Mouse (Mus musculus): ENCODE data around the gene Gtf2f1. TPM values are rescaled to one million over a fixed set of nuclear protein-coding genes. Genes with fewer than 3 reads are reported as not detected.

Gene Gtf2f1
- polyA plus RNA-seq, 1 experiment from 2014 or later, result 65.6 TPM

- Histone ChIP-seq H3K4me2 (replicated peaks; ENCODE audit: low read depth, low read length) (no peak overlapping the region), H3K36me3 (ENCODE audit: control insufficient read depth, insufficient read depth, low read length) (no peaks in the 10 kb centered on the region), H3K9me3 (ENCODE audit: control insufficient read depth, low read length) (no peaks in the 10 kb centered on the region), H3K9ac (ENCODE audit: low read depth, low read length) (no peak overlapping the region), H3K27me3 (ENCODE audit: control insufficient read depth, insufficient read depth, low read length) (peaks cover 2% of the 10 kb centered on the region; the same call in 1 of the 2 replicates), H3K27ac (ENCODE audit: low read depth, low read length) (no peak overlapping the region), H3K4me1 (replicated peaks; ENCODE audit: control insufficient read depth, insufficient read depth, low read length) (no peaks in the 10 kb centered on the region), H3K4me3 (ENCODE audit: low read depth, low read length) (no peak overlapping the region)
- WGBS, result 68% methylated on average over 5 of the region's 5 CpGs
- ATAC-seq (ENCODE audit: low FRiP score) (no peak), DNase-seq (ENCODE audit: low spot score) (no peak)
Observed at GRCm38 (mm10) chr17:56974708-56975240, 36.3 kb downstream of the Gtf2f1 start.

- H3K9me3 ChIP-seq (ENCODE audit: control insufficient read depth, low read length), result no peaks in the 10 kb centered on the region
- H3K27me3 ChIP-seq (ENCODE audit: control insufficient read depth, insufficient read depth, low read length), result peaks cover 2% of the 10 kb centered on the region; the same call in 1 of the 2 replicates
- no peak overlapping the region for H3K4me3 ChIP-seq (ENCODE audit: low read depth, low read length)
- no peaks in the 10 kb centered on the region for H3K36me3 ChIP-seq (ENCODE audit: control insufficient read depth, insufficient read depth, low read length)
- 63% methylated on average over 11 of the region's 14 CpGs for WGBS
- no peak overlapping the region for H3K27ac ChIP-seq (ENCODE audit: low read depth, low read length)
- no peak overlapping the region for H3K9ac ChIP-seq (ENCODE audit: low read depth, low read length)
- DNase-seq (ENCODE audit: low spot score) (no peak), ATAC-seq (ENCODE audit: low FRiP score) (no peak)
- H3K4me1 ChIP-seq (replicated peaks; ENCODE audit: control insufficient read depth, insufficient read depth, low read length), result no peaks in the 10 kb centered on the region
- H3K4me2 ChIP-seq (replicated peaks; ENCODE audit: low read depth, low read length), result no peak overlapping the region
Observed at GRCm38 (mm10) chr17:56973956-56974707, 37.0 kb downstream of the Gtf2f1 start.

- no peak overlapping the region for H3K4me2 ChIP-seq (replicated peaks; ENCODE audit: low read depth, low read length)
- no peak for DNase-seq (ENCODE audit: low spot score)
- 68% methylated on average over 5 of the region's 5 CpGs for WGBS
- no peaks in the 10 kb centered on the region for H3K4me1 ChIP-seq (replicated peaks; ENCODE audit: control insufficient read depth, insufficient read depth, low read length)
- H3K9ac ChIP-seq (ENCODE audit: low read depth, low read length), result no peak overlapping the region
- H3K36me3 ChIP-seq (ENCODE audit: control insufficient read depth, insufficient read depth, low read length), result no peaks in the 10 kb centered on the region
- no peak overlapping the region for H3K27ac ChIP-seq (ENCODE audit: low read depth, low read length)
- no peaks in the 10 kb centered on the region for H3K9me3 ChIP-seq (ENCODE audit: control insufficient read depth, low read length)
- H3K27me3 ChIP-seq (ENCODE audit: control insufficient read depth, insufficient read depth, low read length), result peaks cover 2% of the 10 kb centered on the region; the same call in 1 of the 2 replicates
- ATAC-seq (ENCODE audit: low FRiP score), result no peak
- H3K4me3 ChIP-seq (ENCODE audit: low read depth, low read length), result no peak overlapping the region
Observed at GRCm38 (mm10) chr17:56970081-56970480, 41.0 kb downstream of the Gtf2f1 start.

GRCm38 (mm10) chr17:56969321-56969720 is 41.8 kb downstream of the Gtf2f1 start:
- WGBS, result 74% methylated on average over 3 of the region's 3 CpGs
- Histone ChIP-seq H3K4me3 (ENCODE audit: low read depth, low read length) (no peak overlapping the region), H3K9ac (ENCODE audit: low read depth, low read length) (no peak overlapping the region), H3K9me3 (ENCODE audit: control insufficient read depth, low read length) (no peaks in the 10 kb centered on the region), H3K36me3 (ENCODE audit: control insufficient read depth, insufficient read depth, low read length) (no peaks in the 10 kb centered on the region), H3K4me1 (replicated peaks; ENCODE audit: control insufficient read depth, insufficient read depth, low read length) (no peaks in the 10 kb centered on the region), H3K4me2 (replicated peaks; ENCODE audit: low read depth, low read length) (no peak overlapping the region), H3K27me3 (ENCODE audit: control insufficient read depth, insufficient read depth, low read length) (peaks cover 2% of the 10 kb centered on the region; the same call in 1 of the 2 replicates), H3K27ac (ENCODE audit: low read depth, low read length) (no peak overlapping the region)
- ATAC-seq (ENCODE audit: low FRiP score), result no peak
- DNase-seq (ENCODE audit: low spot score), result no peak

GRCm38 (mm10) chr17:56963646-56964045 is 47.4 kb downstream of the Gtf2f1 start:
- no peaks in the 10 kb centered on the region for H3K36me3 ChIP-seq (ENCODE audit: control insufficient read depth, insufficient read depth, low read length)
- H3K4me1 ChIP-seq (replicated peaks; ENCODE audit: control insufficient read depth, insufficient read depth, low read length), result no peaks in the 10 kb centered on the region
- ATAC-seq (ENCODE audit: low FRiP score), result no peak
- H3K9me3 ChIP-seq (ENCODE audit: control insufficient read depth, low read length), result no peaks in the 10 kb centered on the region
- 79% methylated on average over 6 of the region's 6 CpGs for WGBS
- H3K9ac ChIP-seq (ENCODE audit: low read depth, low read length), result no peak overlapping the region
- H3K27ac ChIP-seq (ENCODE audit: low read depth, low read length), result no peak overlapping the region
- H3K4me2 ChIP-seq (replicated peaks; ENCODE audit: low read depth, low read length), result no peak overlapping the region
- no peak overlapping the region for H3K4me3 ChIP-seq (ENCODE audit: low read depth, low read length)
- no peak for DNase-seq (ENCODE audit: low spot score)
- H3K27me3 ChIP-seq (ENCODE audit: control insufficient read depth, insufficient read depth, low read length), result no peaks in the 10 kb centered on the region

GRCm38 (mm10) chr17:56962642-56963405 is 48.3 kb downstream of the Gtf2f1 start:
- Histone ChIP-seq H3K27me3 (ENCODE audit: control insufficient read depth, insufficient read depth, low read length) (no peaks in the 10 kb centered on the region), H3K4me2 (replicated peaks; ENCODE audit: low read depth, low read length) (no peak overlapping the region), H3K9me3 (ENCODE audit: control insufficient read depth, low read length) (no peaks in the 10 kb centered on the region), H3K4me3 (ENCODE audit: low read depth, low read length) (no peak overlapping the region), H3K9ac (ENCODE audit: low read depth, low read length) (no peak overlapping the region), H3K27ac (ENCODE audit: low read depth, low read length) (no peak overlapping the region), H3K4me1 (replicated peaks; ENCODE audit: control insufficient read depth, insufficient read depth, low read length) (no peaks in the 10 kb centered on the region), H3K36me3 (ENCODE audit: control insufficient read depth, insufficient read depth, low read length) (no peaks in the 10 kb centered on the region)
- DNase-seq (ENCODE audit: low spot score) (no peak), ATAC-seq (ENCODE audit: low FRiP score) (no peak)
- 78% methylated on average over 5 of the region's 5 CpGs for WGBS

GRCm38 (mm10) chr17:56961880-56962279 is 49.2 kb downstream of the Gtf2f1 start:
- no peak for ATAC-seq (ENCODE audit: low FRiP score)
- H3K4me1 ChIP-seq (replicated peaks; ENCODE audit: control insufficient read depth, insufficient read depth, low read length), result no peaks in the 10 kb centered on the region

GRCm38 (mm10) chr17:56958667-56959066 is 52.4 kb downstream of the Gtf2f1 start:
- 75% methylated on average over 4 of the region's 4 CpGs for WGBS
- no peak for DNase-seq (ENCODE audit: low spot score)
- Histone ChIP-seq H3K36me3 (ENCODE audit: control insufficient read depth, insufficient read depth, low read length) (no peaks in the 10 kb centered on the region), H3K9me3 (ENCODE audit: control insufficient read depth, low read length) (no peaks in the 10 kb centered on the region), H3K9ac (ENCODE audit: low read depth, low read length) (no peak overlapping the region), H3K27me3 (ENCODE audit: control insufficient read depth, insufficient read depth, low read length) (no peaks in the 10 kb centered on the region), H3K4me3 (ENCODE audit: low read depth, low read length) (no peak overlapping the region), H3K4me2 (replicated peaks; ENCODE audit: low read depth, low read length) (no peak overlapping the region), H3K27ac (ENCODE audit: low read depth, low read length) (no peak overlapping the region), H3K4me1 (replicated peaks; ENCODE audit: control insufficient read depth, insufficient read depth, low read length) (no peaks in the 10 kb centered on the region)
- no peak for ATAC-seq (ENCODE audit: low FRiP score)

More at GRCm38 (mm10) chr17:56961880-56962279, 49.2 kb downstream of the Gtf2f1 start:
- Histone ChIP-seq H3K4me3 (ENCODE audit: low read depth, low read length) (no peak overlapping the region), H3K9ac (ENCODE audit: low read depth, low read length) (no peak overlapping the region), H3K9me3 (ENCODE audit: control insufficient read depth, low read length) (no peaks in the 10 kb centered on the region), H3K4me2 (replicated peaks; ENCODE audit: low read depth, low read length) (no peak overlapping the region), H3K36me3 (ENCODE audit: control insufficient read depth, insufficient read depth, low read length) (no peaks in the 10 kb centered on the region), H3K27me3 (ENCODE audit: control insufficient read depth, insufficient read depth, low read length) (no peaks in the 10 kb centered on the region), H3K27ac (ENCODE audit: low read depth, low read length) (no peak overlapping the region)
- 90% methylated on average over 4 of the region's 4 CpGs for WGBS
- no peak for DNase-seq (ENCODE audit: low spot score)

Measured in hindbrain, embryonic 11.5 days (tissue).